Mouse (Mus musculus) stomach, postnatal 0 days (tissue): ENCODE data around the gene Taar9. TPM values are rescaled to one million over a fixed set of nuclear protein-coding genes. Genes with fewer than 3 reads are reported as not detected.
"Not testable (repeated sequence)": the region's sequence is repeated elsewhere in the genome, so short reads cannot be mapped to it uniquely, and the experiment has no call there.

ENCODE experiments used
- ATAC-seq: fragments of 200-750 bp; cut with Nextera tagmentation; 2 replicates; pipeline ENCODE4 v1.8.0; 2017; ENCODE audit not compliant: low FRiP score, low TSS enrichment
- DNase-seq: peaks from one replicate; pipeline ENCODE4 v3.0.0-alpha.2; 2016; ENCODE audit warnings: low spot score
- H3K27ac ChIP-seq: fragments of 300-500 bp; sonication (generic); replicated peaks from 2 replicates; pipeline ENCODE4 v1.5.1; 2014; ENCODE audit warnings: mild to moderate bottlenecking, control low read depth
- H3K27me3 ChIP-seq: fragments of 300-500 bp; sonication (generic); 2 replicates; pipeline ENCODE4 v1.6.1; 2014; ENCODE audit warnings: low read length; ENCODE audit not compliant: control insufficient read depth, insufficient read depth
- H3K36me3 ChIP-seq: fragments of 300-500 bp; sonication (generic); 2 replicates; pipeline ENCODE4 v1.6.1; 2014; ENCODE audit warnings: low read length, mixed read lengths; ENCODE audit not compliant: control insufficient read depth, insufficient read depth
- H3K4me1 ChIP-seq: fragments of 300-500 bp; sonication (generic); replicated peaks from 2 replicates; pipeline ENCODE4 v1.6.1; 2014; ENCODE audit warnings: antibody characterized with exemption; ENCODE audit not compliant: control insufficient read depth, insufficient read depth
- H3K4me2 ChIP-seq: fragments of 300-500 bp; sonication (generic); replicated peaks from 2 replicates; pipeline ENCODE4 v1.6.1; 2014; ENCODE audit warnings: low read depth, mild to moderate bottlenecking, control low read depth, moderate library complexity
- H3K4me3 ChIP-seq: fragments of 300-500 bp; sonication (generic); 2 replicates; pipeline ENCODE4 v1.5.1; 2014; ENCODE audit warnings: low read depth, low read length, control low read depth
- H3K9ac ChIP-seq: fragments of 300-500 bp; sonication (generic); 2 replicates; pipeline ENCODE4 v1.6.1; 2014; ENCODE audit warnings: mild to moderate bottlenecking, low read length, control low read depth, mixed read lengths
- H3K9me3 ChIP-seq: fragments of 300-500 bp; sonication (generic); 2 replicates; pipeline ENCODE4 v1.6.1; 2016; ENCODE audit warnings: low read length; ENCODE audit not compliant: control insufficient read depth
- CTCF ChIP-seq: IDR thresholded peaks from 2 replicates; pipeline ENCODE4 v1.5.1; 2016; ENCODE audit warnings: antibody characterized with exemption, low read depth, mild to moderate bottlenecking, moderate library complexity
- EP300 ChIP-seq: optimal IDR thresholded peaks from 2 replicates; pipeline ENCODE3; 2016; ENCODE audit warnings: antibody characterized with exemption
- WGBS: fragments of 180-500 bp; shearing (Covaris S2); extraction: QIAGEN DNeasy Blood & Tissue Kit; methylation state at CpG from one replicate; pipeline ENCODE4 v1.1.7; 2014; 5-methylcytosine and 5-hydroxymethylcytosine counted together
- polyA plus RNA-seq: library from polyadenylated mRNA; unstranded; fragments of >200 nt; fragmentation: Nextera tagmentation; extraction: Ambion mirVana; gene quantifications from 2 replicates; pipeline ENCODE4 v1.2.1, GENCODE M21; 2015

The Taar9 gene
- polyA plus RNA-seq, 1 experiment from 2014 or later: not detected

DNA sequence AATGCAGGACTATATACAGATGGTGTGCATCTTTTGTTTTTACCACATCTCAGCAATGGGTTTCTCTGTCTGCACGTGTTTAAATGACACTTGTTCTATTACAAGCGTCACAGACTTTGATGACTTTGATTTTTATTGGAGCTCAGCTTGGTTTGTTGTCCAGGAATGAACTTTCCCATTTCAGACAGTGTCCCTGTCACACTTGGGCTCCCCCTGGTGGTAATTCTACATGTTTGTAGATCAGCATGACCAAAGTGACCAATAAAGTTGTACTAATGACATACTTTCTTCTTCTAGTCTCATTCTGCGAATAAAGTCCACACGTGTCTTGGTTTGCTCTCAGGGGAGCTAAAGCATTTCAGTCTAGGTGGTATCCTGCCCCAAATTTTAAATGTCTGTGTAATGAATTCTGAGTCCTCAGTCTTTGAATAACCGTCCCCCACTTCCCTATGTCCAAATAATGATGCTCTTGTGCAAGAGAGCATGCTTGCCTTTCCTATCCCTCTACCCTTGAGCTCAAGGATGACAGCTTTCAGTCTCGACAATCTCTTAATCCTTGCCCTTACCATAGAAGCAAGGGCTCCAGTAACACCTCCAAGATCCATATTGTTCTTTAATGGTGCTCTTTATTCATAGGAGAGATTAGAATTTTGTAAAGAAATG is 1.9 kb upstream of the Taar9 start:
- WGBS: 49% methylated on average over 6 of the region's 6 CpGs
- no peak for ATAC-seq
- peak; percentile 57 for DNase-seq
- no peak overlapping the region for H3K9ac ChIP-seq
- no peak overlapping the region for H3K4me3 ChIP-seq
- H3K4me2 ChIP-seq: no peak overlapping the region
- H3K36me3 ChIP-seq: no peaks in the 10 kb centered on the region
- H3K4me1 ChIP-seq: no peaks in the 10 kb centered on the region
- H3K27ac ChIP-seq: no peak overlapping the region
- TF ChIP-seq EP300 (no peak), CTCF (peak; percentile 85)
- no peaks in the 10 kb centered on the region for H3K27me3 ChIP-seq
- H3K9me3 ChIP-seq: no peaks in the 10 kb centered on the region

DNA sequence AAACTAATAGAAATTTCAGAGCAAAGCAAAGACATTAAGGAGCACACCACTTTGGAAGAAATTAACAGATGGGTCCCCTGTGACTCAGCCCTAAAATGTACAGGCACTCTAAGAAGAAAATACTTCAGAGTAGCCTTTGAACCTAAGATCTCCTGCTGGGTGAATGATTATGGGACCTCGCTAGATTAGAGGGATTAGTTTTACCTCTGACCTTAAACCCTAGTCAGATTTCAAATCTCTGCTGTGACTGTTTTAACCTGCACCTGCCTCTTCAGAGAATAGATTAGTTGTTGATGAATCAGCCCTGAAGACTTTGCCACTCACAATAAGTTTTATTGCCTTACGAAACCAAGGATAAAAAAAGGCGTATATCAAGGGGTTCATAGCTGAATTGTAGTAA is 1.1 kb downstream of the Taar9 start:
- Histone ChIP-seq H3K36me3 (no peaks in the 10 kb centered on the region), H3K9ac (no peak overlapping the region), H3K27ac (no peak overlapping the region), H3K4me1 (no peaks in the 10 kb centered on the region), H3K4me3 (no peak overlapping the region), H3K27me3 (no peaks in the 10 kb centered on the region), H3K9me3 (no peaks in the 10 kb centered on the region), H3K4me2 (no peak overlapping the region)
- WGBS: 56% methylated on average over 3 of the region's 3 CpGs
- ATAC-seq (no peak), DNase-seq (no peak)
- TF ChIP-seq CTCF (no peak), EP300 (no peak)

DNA sequence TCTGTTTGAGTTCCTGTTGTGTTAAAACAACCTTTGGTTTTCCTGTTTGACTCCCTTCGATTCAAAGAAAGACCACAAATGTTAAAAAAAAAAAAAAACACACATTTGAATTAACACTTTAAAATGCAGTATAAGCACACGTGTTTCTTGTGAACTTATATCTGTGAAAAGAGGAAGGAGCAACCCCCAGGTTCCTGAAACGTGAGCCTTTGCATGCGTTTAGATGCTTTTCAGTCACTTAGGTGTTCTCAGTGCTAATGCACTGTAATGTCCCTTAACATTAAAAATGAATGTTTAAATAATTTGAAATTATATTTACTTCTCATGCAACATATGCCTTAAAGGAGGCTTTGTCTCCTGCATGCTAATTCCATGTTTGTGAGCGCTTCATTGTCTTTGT is 1.6 kb downstream of the Taar9 start:
- no peak for TF ChIP-seq EP300
- TF ChIP-seq CTCF: no peak
- Histone ChIP-seq H3K27ac (no peak overlapping the region), H3K4me1 (no peaks in the 10 kb centered on the region), H3K27me3 (no peaks in the 10 kb centered on the region), H3K9ac (no peak overlapping the region), H3K4me3 (no peak overlapping the region), H3K9me3 (no peaks in the 10 kb centered on the region), H3K36me3 (no peaks in the 10 kb centered on the region), H3K4me2 (no peak overlapping the region)
- 72% methylated on average over 5 of the region's 5 CpGs for WGBS
- DNase-seq: no peak
- ATAC-seq: no peak

- H3K27me3 ChIP-seq, DNase-seq, H3K36me3 ChIP-seq, H3K4me3 ChIP-seq, H3K9ac ChIP-seq, ATAC-seq, H3K9me3 ChIP-seq, H3K4me1 ChIP-seq, H3K4me2 ChIP-seq, H3K27ac ChIP-seq: not testable (repeated sequence)
- WGBS: 20% methylated on average over 1 of the region's 1 CpGs
Observed at GRCm38 (mm10) chr10:24103299-24103698, 6.0 kb downstream of the Taar9 start.

DNA sequence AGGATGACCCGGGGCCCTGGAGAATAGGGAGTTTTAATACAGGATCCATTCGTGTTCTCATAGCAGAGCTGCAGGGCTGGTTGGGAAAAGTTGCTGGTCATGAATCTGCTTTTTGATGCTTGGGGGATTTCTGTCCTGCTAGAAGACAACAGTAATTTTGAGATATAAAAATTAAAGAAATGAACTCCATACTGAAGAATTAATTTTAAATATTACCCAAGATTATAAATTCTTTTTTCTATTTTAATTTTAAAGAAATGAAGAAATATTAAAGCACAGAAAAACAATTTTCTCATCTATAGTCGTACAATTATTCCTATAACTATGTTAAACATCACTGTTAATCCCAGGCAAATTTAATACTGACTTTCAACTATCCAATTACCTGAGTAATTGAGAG is 7.5 kb downstream of the Taar9 start, which contains the start of gene Taar8c:
Gene Taar8c, minus strand, starts transcription at position 101 of the 400 bp plus-strand sequence.
- not testable (repeated sequence) for ATAC-seq, H3K27ac ChIP-seq, H3K27me3 ChIP-seq, H3K9me3 ChIP-seq, DNase-seq, H3K4me3 ChIP-seq, H3K4me2 ChIP-seq, H3K4me1 ChIP-seq, H3K9ac ChIP-seq, H3K36me3 ChIP-seq
- 81% methylated on average over 1 of the region's 3 CpGs for WGBS

DNA sequence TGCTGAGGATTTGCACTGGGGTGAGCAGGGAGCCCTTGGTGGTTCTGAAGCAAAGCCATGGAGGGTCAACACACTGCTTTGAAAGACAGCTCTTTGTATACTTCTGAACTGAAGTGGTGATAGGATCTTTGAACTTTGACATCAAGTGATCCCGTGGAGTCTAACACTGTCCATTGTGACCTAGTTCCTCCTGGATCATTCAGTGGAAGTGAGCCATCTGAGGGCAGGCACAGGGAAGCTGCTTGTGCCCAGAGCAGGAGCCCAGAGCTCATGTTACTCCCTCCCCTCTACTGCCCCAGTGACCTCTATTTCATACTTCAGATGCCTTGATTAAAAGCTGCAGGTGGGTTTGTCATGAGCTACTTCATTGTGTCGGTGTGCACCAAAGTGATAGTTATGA is 12.3 kb downstream of the Taar9 start:
- not testable (repeated sequence) for H3K27ac ChIP-seq, H3K27me3 ChIP-seq, H3K4me3 ChIP-seq, H3K4me2 ChIP-seq, H3K9ac ChIP-seq, H3K36me3 ChIP-seq, DNase-seq, H3K4me1 ChIP-seq, H3K9me3 ChIP-seq, ATAC-seq
- 20% methylated on average over 2 of the region's 2 CpGs for WGBS
